Mouse (Mus musculus) kidney, postnatal 0 days (tissue): ENCODE measurements around the gene Crhr2. TPM values are rescaled to one million over a fixed set of nuclear protein-coding genes. Genes with fewer than 3 reads are reported as not detected.

Experiments used
- ATAC-seq: fragments of 200-750 bp; cut with Nextera tagmentation; replicated peaks from 2 replicates; pipeline ENCODE4 v1.8.0; 2017; ENCODE audit warnings: low read depth, moderate number of reproducible peaks, moderate TSS enrichment, moderate library complexity; ENCODE audit not compliant: low FRiP score
- DNase-seq: peaks from one replicate; pipeline ENCODE4 v3.0.0-alpha.2; 2016; ENCODE audit warnings: low spot score
- H3K27ac ChIP-seq: fragments of 300-500 bp; sonication (generic); 2 replicates; pipeline ENCODE4 v1.5.1; 2014; ENCODE audit warnings: mild to moderate bottlenecking
- H3K27me3 ChIP-seq: fragments of 300-500 bp; sonication (generic); 2 replicates; pipeline ENCODE4 v1.6.1; 2014; ENCODE audit warnings: low read length, mixed read lengths; ENCODE audit not compliant: insufficient read depth
- H3K36me3 ChIP-seq: fragments of 300-500 bp; sonication (generic); 2 replicates; pipeline ENCODE4 v1.6.1; 2014; ENCODE audit warnings: low read length, mixed read lengths; ENCODE audit not compliant: insufficient read depth
- H3K4me1 ChIP-seq: fragments of 300-500 bp; sonication (generic); replicated peaks from 2 replicates; pipeline ENCODE4 v1.6.1; 2014; ENCODE audit warnings: antibody characterized with exemption, low read length, mixed read lengths; ENCODE audit not compliant: insufficient read depth
- H3K4me2 ChIP-seq: fragments of 300-500 bp; sonication (generic); 2 replicates; pipeline ENCODE4 v1.6.1; 2014; ENCODE audit warnings: mild to moderate bottlenecking, low read length, moderate library complexity, mixed read lengths
- H3K4me3 ChIP-seq: fragments of 300-500 bp; sonication (generic); replicated peaks from 2 replicates; pipeline ENCODE4 v1.5.1; 2014; ENCODE audit warnings: low read depth, low read length
- H3K9ac ChIP-seq: fragments of 300-500 bp; sonication (generic); 2 replicates; pipeline ENCODE4 v1.6.1; 2014; ENCODE audit warnings: low read depth, low read length
- H3K9me3 ChIP-seq: fragments of 300-500 bp; sonication (generic); replicated peaks from 2 replicates; pipeline ENCODE4 v1.6.1; 2016; ENCODE audit warnings: low read length, inconsistent platforms, mixed read lengths
- CTCF ChIP-seq: IDR thresholded peaks from 2 replicates; pipeline ENCODE4 v1.5.1; 2016; ENCODE audit warnings: antibody characterized with exemption, low read depth, mild to moderate bottlenecking, moderate library complexity
- WGBS: fragments of 180-500 bp; shearing (Covaris S2); extraction: QIAGEN DNeasy Blood & Tissue Kit; methylation state at CpG from one replicate; pipeline ENCODE4 v1.1.7; 2014; 5-methylcytosine and 5-hydroxymethylcytosine counted together
- polyA plus RNA-seq: library from polyadenylated mRNA; unstranded; fragments of >200 nt; fragmentation: Nextera tagmentation; extraction: Ambion mirVana; gene quantifications from 2 replicates; pipeline ENCODE4 v1.2.1, GENCODE M21; 2015

The Crhr2 gene
- polyA plus RNA-seq, 1 experiment from 2014 or later = 0.12 TPM

GRCm38 (mm10) chr6:55108358-55108757 is 24.5 kb downstream of the Crhr2 start:
- Histone ChIP-seq H3K27ac (no peak overlapping the region), H3K4me3 (no peak overlapping the region), H3K36me3 (no peaks in the 10 kb centered on the region), H3K4me2 (no peak overlapping the region), H3K27me3 (no peaks in the 10 kb centered on the region), H3K9ac (no peak overlapping the region), H3K9me3 (no peaks in the 10 kb centered on the region), H3K4me1 (no peaks in the 10 kb centered on the region)
- TF ChIP-seq CTCF = no peak
- WGBS = 10% methylated on average over 7 of the region's 7 CpGs
- DNase-seq (peak; percentile 88), ATAC-seq (0 out of 2 replicates have a peak, but pooled peaks have one; percentile 36)

DNA sequence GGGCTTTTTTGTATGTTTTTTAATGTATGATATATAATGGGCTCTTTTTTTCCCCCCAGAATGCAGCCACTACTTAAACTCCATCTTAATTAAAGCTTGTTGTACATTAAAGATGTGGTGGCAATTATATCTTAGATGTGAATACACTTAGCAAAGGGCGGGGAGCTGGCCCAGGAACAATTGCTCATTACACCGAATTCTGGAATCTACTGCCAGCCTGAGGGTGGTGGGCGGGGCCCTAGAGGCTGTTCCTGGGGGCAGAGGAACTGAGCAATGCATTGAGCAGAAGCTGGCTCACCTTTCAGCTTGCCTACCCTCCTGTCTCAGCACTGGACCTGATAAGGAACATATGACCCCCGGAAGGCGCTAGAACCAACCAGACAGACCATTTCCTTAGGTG is 34.2 kb downstream of the Crhr2 start:
- Histone ChIP-seq H3K36me3 (no peaks in the 10 kb centered on the region), H3K4me2 (no peak overlapping the region), H3K9me3 (no peaks in the 10 kb centered on the region), H3K4me1 (no peaks in the 10 kb centered on the region), H3K9ac (no peak overlapping the region), H3K4me3 (no peak overlapping the region), H3K27ac (no peak overlapping the region), H3K27me3 (no peaks in the 10 kb centered on the region)
- no peak for DNase-seq
- TF ChIP-seq CTCF = no peak
- no peak for ATAC-seq
- WGBS = 71% methylated on average over 5 of the region's 5 CpGs

DNA sequence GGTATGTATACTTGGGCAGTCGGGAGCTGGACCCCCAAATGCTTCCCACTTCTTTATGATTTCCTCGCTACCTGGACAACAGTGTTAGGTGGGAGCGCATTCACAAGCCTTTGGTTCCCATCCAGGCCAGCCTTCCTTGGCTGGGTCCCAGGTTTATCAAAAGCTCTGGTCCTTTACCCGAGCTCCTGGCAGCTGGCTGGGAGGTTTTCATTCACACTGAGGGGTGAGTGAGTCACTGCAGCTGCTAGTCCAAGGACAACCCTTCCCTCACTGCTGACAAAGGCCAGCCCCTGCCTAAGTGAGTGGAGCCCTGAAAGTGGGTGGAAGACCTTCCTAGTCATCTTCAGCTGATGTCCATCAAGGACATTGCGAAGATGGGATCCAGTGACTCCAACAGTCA is 34.8 kb downstream of the Crhr2 start:
- Histone ChIP-seq H3K27me3 (no peaks in the 10 kb centered on the region), H3K4me1 (no peaks in the 10 kb centered on the region), H3K4me2 (no peak overlapping the region), H3K9me3 (no peaks in the 10 kb centered on the region), H3K4me3 (no peak overlapping the region), H3K36me3 (no peaks in the 10 kb centered on the region), H3K27ac (no peak overlapping the region), H3K9ac (no peak overlapping the region)
- ATAC-seq (no peak), DNase-seq (no peak)
- WGBS = 57% methylated on average over 5 of the region's 5 CpGs
- no peak for TF ChIP-seq CTCF

- ATAC-seq = peak; percentile 55; the same call in 1 of the 2 replicates
- WGBS = 23% methylated on average over 6 of the region's 6 CpGs
- H3K4me2 ChIP-seq = no peak overlapping the region
- no peaks in the 10 kb centered on the region for H3K27me3 ChIP-seq
- H3K9me3 ChIP-seq = no peaks in the 10 kb centered on the region
- no peak for TF ChIP-seq CTCF
- H3K9ac ChIP-seq = no peak overlapping the region
- no peak overlapping the region for H3K4me3 ChIP-seq
- H3K4me1 ChIP-seq = no peaks in the 10 kb centered on the region
- peak; percentile 74 for DNase-seq
- no peak overlapping the region for H3K27ac ChIP-seq
- H3K36me3 ChIP-seq = no peaks in the 10 kb centered on the region
These were observed 39.2 kb downstream of the Crhr2 start for GRCm38 (mm10) chr6:55093431-55094146.

DNA sequence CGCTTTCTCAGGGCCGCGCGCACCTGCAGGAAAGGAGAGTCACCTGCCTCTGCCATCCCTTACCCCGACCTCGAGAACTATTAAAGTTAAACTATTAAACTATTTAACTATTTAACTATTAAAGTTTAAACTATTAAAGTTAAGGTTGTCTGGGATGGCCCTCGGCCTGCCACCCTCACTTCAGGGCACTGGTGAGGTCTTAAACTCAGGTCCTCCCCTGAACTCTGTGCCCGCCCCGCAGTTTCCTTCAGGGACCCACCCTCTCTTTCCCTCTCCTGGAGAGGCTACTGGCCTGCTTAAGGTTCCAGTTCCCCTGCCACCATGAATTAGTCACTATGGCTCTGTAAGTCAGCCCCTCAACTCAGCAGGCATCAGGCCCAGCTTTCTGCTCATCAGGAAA is 41.4 kb downstream of the Crhr2 start:
- DNase-seq = no peak
- 85% methylated on average over 9 of the region's 9 CpGs for WGBS

GRCm38 (mm10) chr6:55090639-55091038 is 42.2 kb downstream of the Crhr2 start:
- DNase-seq (no peak), ATAC-seq (no peak)
- no peaks in the 10 kb centered on the region for H3K9me3 ChIP-seq
- H3K9ac ChIP-seq = no peak overlapping the region
- no peak overlapping the region for H3K4me2 ChIP-seq
- no peaks in the 10 kb centered on the region for H3K36me3 ChIP-seq
- WGBS = 42% methylated on average over 4 of the region's 4 CpGs
- TF ChIP-seq CTCF = peak; percentile 18; the same call in 1 of the 2 replicates
- no peak overlapping the region for H3K4me3 ChIP-seq
- H3K27ac ChIP-seq = no peak overlapping the region
- no peaks in the 10 kb centered on the region for H3K4me1 ChIP-seq
- no peaks in the 10 kb centered on the region for H3K27me3 ChIP-seq

More for the DNA sequence above, 41.4 kb downstream of the Crhr2 start:
- Histone ChIP-seq H3K9ac (no peak overlapping the region), H3K36me3 (no peaks in the 10 kb centered on the region), H3K27ac (no peak overlapping the region), H3K4me3 (no peak overlapping the region), H3K9me3 (no peaks in the 10 kb centered on the region), H3K4me2 (no peak overlapping the region), H3K27me3 (no peaks in the 10 kb centered on the region), H3K4me1 (no peaks in the 10 kb centered on the region)
- ATAC-seq = no peak
- no peak for TF ChIP-seq CTCF
